Mouse (Mus musculus): ENCODE data around the gene Eng.

The Eng gene

DNA sequence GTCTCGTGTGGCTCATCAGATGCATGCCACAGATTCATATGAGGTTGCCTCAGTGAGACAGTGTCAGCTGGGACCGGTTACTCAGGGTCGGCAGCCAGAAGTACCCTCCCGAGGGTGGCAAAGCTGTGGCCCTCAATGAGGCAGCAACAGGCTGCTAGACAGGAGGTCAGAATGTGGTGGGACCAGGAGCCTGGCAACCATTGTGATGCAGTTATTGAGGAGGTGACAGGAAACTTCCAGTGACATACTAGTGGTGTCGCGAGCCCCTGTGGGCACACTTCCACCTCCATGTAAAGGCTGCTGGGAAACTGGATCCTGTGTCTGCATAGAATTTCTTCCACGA lies 24.9 kb upstream of the Eng start, which contains the start of gene Ak1:
Gene Ak1 (plus strand): TSS at position 242 of the 343 bp plus-strand sequence.
- DNase-seq (ENCODE audit: low spot score in 2 of 2), result no peak

DNA sequence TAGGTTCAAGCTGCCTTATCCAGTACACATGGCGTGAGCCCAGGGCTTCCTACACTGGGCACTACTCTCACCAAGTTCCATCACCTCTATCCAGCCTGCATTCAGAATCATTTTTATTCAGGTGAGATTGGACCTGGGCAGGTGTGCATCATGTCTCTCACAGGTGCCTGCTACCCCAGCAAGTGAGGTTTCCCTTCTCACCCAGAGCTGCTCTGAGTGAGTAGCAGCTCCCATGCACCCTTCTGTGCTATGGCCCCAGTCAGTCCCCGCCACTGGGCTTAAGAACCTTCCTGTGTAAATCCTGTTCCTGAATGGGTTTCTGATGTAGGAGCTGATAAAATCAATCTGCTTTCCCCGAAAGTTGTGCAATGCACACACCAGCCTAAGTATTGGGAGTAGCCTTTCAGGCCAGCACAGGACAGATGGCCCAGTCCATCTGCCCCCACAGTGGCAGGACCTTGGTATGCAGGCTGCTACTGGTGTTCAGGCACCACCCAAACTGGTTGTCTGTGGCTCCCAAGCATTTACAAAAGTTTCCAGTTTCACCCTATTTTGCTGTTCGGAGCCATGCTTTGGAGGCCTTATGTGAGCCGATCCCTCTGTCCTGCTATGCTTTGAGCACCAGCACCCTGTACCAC lies 22.2 kb upstream of the Eng start:
- DNase-seq (ENCODE audit: low spot score in 2 of 2), result no peak

DNA sequence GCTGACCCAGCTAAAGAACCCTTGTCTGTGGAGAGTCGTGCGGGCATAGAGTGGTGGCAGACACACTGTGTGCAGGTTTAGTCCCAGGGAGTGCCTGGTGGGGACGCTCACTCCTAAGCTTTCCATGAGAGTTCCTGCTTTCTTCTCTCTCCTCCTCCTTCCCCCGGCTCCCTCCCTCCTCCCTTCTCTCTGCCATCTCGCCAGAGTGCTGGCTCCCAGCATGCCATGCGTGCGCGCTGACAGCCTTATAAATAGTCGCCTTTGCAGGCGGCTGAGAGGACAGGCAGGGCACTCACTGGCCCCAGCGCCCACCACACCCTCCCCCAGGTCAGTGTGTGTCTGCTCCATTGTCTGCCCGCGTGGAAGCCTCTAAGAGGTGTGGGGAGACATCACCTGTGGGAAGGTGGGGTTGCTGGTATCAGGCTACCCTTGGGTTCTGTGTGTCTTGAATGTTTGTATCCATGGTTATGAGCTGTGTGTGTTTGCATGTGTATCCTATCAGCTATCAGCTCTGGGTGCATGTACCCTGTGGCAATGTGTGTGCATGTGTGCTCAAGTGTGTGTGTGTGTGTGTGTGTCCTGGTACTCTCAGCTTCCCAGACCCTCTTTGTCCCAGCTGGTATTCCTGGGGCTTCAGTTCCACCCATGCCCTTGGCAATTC lies 21.1 kb upstream of the Eng start:
- DNase-seq (ENCODE audit: low spot score in 2 of 2), result no peak

DNA sequence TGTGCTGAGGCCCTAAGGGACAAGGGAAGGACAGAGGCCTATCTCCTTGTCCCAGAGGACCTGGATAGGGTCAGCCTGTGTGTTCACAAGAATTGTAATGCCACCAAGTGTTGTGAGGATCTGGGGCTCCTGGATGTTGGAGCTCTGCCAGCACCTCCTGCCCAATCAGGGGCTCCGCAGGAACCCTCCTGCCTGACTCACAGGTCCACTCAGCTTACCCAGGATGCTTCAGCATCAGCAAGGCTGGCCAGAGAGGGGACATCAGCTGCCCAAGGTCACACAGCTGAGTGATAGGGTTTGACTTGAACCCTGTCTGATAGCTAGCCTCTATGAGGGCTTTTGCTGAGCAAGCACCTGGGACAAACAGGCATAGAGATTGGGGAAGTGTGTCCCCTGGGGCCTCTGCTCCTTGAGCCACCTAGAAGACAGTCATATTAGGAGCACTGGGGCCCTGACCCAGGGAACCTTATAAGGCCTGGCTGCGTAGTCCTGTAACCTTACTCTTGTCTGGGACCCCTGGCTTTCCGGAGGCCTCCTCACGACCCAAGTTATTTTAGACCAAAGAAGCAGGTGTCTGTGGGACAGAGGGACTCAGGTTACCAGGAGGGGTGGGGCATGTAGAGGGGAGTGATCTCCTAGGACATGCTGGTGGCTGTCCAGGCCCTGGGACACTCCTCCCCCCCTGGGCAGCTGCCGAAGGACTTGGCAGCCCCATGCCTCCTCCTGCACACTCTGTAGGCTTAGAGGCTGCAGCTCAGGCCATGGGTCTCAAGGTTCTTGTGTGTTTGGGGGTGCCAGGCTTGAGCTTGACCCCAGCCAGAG lies 20.3 kb upstream of the Eng start:
- DNase-seq (ENCODE audit: low spot score in 2 of 2), result no peak

DNA sequence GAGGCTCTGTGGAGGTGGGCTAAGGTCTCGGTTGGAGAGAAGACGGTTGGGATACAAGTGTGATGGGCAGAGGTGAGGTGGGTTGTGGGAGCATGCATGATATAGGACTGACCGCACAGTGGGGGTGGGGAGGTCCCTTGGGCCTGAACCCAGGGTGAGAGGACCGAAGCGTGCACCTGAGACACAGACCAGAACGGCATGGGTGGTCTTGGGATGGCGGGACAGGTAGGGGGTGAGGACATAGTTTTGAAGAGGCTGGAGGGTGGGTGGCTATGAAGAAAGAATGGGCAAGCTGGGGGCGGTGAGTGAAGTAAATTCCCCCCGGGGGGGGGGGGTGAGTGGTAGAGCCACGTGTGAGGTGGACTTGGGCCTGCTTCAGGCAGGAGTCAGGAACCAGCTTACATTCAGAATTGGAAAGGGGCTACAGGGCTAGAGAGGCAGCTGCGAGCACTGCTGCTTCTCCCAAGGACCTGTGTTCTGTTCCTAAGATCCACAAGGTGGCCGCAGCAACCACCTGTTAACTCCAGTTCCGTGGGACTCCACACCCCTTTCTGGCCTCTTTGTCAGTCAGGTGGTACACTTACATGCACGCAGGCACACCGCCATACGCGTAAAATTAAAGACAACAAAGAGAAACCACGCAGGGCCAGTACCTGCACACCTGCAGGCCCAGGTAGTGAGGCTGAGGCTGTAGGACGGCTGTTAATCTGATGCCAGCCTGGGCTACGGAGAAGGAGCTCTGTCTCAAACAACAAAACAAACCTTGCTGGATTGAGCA lies 18.9 kb upstream of the Eng start:
- no peak for DNase-seq (ENCODE audit: low spot score in 2 of 2)

DNA sequence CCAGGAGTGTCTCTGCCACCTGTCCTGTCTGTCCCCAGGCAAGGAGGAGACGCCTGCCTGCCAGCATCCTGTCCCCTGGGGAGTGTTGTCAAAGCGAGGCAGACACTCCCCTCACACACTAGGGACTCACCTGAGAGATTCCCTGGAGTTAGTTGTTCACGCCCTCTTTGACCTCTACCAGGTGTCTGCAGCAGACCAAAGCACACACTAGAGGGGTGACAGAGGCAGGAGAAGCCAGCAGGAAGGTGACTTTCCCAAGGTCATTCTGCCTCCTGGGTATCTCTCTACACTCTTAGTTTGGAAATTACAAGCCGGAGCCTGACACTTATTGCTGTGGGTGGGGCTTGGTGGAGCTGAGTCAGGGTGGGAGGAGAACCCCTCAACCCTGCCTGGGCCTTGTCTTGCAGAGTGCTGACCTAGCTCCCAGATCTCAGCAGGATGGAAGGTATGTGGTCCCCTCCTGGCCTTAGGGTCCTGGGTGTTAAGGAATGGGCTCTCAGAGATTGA lies 18.3 kb upstream of the Eng start:
- DNase-seq (ENCODE audit: low spot score in 2 of 2), result no peak

DNA sequence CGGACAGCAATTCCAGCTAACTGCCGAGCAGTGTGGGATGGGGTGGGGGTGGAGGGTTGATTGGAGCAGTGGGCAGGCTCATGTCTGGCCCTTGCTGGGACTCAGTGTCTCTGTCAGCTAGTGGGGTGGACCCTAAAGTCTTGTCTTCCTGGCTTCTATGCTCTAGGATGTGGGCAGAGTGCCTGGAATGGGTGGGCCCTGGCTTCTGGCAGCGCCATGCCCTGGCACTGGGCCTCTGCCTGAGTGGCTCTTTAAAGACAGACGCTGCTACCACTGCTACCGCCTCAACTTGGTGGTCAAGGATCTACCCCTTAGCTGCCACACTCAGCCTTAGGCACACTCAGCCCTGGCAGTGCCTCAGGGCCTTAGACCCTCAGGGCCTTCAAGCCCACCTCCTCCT lies 17.7 kb upstream of the Eng start:
- DNase-seq (ENCODE audit: low spot score in 2 of 2), result no peak

DNA sequence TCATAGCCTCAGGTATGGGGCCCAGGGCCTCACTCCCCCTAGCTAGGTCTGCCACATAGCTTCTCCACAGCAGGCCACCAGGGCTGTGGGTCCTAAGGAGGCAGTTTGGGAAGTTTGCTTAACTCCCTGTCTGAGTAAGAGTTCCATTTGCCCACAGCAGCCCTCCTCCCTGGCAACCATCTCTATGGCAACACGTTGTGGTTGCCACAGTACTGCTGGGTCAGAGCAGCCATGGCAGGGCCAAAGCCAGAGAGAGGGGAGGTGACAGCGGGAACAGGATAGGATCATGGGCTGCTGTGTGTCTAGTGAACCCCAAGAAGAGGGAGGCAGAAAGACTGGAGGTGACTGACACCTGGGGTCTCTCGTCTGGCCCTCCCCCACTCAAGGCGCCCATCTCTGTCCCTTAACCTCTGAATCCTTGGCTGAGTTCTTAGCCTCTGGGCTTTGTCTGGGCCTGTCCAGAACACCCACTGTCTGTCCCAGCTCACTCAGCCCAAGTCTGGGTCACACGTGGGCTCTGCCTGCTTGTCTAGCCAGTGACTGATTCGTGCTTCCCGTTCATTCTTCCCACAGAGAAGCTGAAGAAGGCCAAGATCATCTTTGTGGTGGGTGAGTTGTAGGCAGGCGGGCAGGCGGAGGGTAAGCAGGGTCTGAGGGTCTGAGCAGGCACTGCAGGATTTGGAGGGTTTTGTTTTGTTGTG lies 17.0 kb upstream of the Eng start:
- DNase-seq (ENCODE audit: low spot score in 2 of 2), result no peak

DNA sequence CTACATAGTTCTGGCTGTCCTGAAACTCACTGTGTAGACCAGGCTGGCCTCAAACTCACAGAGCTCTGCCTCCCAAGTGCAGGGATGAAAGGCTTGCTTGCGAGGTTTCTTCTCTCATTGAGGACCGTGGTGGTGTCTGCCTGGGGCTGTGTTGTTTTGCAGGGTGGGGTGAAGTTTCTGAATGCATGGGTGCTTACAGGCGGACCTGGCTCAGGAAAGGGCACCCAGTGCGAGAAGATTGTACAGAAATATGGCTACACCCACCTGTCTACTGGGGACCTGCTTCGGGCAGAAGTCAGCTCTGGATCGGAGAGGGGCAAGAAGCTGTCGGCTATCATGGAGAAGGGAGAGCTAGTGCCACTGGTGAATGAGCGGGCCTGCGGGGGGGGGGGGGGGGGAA lies 16.4 kb upstream of the Eng start:
- DNase-seq (ENCODE audit: low spot score in 2 of 2), result no peak

DNA sequence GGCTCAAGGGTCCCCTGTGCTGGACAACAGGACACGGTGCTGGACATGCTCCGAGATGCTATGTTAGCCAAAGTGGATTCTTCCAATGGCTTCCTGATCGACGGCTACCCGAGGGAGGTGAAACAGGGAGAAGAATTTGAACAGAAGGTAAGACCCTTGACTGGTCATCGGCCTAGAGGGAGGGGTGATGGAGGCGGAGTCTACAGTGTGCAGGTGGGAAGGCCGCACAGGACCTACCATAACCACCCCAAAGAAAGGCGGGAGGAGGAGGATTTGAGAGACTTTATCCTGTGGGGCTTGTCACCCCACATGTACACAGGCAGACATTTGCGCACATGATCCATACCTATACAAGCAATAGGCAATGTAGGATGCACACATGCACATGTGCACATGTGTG lies 15.3 kb upstream of the Eng start:
- DNase-seq (ENCODE audit: low spot score in 2 of 2), result no peak

DNA sequence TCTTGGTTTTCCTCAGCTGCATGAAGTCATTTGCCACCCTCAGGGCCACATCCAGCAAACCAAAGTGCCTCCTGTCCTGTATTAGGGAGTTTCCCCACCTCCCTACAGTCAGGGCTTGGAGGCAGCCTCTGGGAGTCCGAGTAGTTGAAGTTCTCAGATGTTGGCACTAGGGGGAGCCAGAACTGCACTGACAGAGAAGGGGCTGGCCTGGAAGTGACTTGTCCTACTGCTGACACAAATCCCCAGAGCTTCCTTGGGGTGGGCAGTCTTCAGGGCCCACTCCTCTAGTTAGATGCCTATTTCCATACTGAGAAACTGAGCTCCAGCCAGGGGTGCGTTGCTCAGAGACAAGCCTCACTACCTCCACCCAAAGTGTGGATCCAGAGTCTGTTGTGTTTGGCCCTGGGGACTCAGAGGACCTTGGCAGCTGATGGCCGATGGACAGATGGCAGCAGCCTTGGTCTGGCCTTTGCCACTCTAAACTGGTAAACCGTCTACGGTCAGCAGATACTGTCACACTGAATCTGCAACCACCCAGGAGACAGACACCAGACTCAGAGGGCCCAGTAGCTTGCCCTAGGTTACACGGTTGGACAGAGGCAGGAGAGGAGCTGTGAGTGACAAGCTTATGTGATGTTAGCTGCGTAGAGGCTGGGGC lies 14.5 kb upstream of the Eng start:
- DNase-seq (ENCODE audit: low spot score in 2 of 2), result peak; percentile 81 to 91

DNA sequence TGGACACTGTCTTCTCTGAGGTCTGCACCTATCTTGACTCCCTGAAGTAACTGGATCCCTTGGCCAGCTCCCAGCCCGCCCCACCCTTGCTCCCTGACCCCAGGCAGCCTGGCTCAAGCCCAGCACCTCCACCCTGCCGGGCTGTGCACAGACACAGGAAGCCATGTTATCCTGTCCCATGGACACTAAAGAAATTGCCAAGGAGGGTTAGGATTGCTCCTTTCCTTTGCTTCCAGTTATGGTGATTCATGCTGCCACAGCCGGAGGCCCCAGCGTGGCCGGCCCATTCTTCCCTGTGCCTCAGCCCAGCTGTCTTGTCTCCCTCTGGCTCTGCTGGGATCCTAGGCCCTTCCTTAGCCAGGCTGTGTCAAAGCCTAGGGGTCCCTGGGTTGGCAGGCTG lies 12.7 kb upstream of the Eng start:
- no peak for DNase-seq (ENCODE audit: low spot score in 2 of 2)

DNA sequence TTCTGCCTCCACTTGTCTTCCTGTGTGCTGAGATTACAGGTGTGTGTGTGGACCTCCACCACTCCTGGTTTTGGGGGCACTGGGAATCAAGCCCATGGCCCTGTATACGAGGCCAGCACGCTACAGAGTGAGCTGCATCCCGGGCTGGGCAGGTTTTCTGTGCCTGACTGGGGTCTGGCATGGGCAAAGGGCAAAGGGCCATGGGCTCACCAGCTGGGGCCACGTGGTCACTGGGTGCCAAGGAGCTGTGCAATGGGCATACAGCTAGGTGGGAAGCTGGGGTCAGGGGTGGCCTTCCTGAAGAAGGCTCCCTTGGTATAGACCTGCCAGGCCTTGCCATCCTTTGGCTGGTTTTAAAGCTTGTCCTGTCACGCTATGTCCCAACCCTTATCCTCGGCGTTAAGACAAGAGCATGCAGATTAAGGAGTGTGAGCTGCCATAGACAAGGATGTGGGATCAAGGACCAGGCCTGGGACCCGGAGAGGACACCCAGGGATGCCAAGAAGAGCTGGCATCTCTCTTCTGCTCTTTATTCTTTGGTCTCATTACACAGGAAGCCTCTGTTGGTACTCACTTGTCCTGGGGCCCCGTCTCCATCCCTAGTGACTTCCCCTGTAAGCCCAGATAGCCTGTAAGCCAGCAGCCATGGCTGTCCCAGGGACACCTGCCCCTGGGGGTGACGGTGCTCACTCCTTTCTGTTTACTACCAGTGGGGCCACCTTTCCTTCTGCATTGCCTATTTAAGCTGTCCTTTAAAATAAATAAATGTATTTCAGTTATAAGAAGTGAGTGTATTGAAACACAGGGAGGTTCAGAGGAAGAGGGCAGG lies 11.9 kb upstream of the Eng start:
- DNase-seq (ENCODE audit: low spot score in 2 of 2), result no peak

DNA sequence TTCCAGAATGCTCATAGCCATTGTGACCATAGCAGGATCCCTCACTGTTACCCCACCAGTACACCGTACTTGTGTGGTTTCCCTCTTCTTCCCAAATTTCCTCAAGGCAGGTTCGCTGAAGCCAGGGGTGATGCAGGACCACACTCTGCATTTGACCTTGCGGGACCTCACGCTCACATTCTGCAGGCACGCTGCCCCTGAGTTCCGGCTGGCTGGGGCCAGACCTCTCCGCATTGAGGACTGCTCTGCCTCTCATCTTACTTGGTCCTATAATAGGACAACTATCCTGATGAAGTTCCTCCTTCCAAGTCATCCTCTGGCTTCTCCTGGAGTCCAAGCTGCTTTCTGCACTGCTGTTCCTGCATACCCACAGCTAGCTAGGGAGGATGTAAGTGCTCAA lies 9.8 kb upstream of the Eng start:
- no peak for DNase-seq (ENCODE audit: low spot score in 2 of 2)

DNA sequence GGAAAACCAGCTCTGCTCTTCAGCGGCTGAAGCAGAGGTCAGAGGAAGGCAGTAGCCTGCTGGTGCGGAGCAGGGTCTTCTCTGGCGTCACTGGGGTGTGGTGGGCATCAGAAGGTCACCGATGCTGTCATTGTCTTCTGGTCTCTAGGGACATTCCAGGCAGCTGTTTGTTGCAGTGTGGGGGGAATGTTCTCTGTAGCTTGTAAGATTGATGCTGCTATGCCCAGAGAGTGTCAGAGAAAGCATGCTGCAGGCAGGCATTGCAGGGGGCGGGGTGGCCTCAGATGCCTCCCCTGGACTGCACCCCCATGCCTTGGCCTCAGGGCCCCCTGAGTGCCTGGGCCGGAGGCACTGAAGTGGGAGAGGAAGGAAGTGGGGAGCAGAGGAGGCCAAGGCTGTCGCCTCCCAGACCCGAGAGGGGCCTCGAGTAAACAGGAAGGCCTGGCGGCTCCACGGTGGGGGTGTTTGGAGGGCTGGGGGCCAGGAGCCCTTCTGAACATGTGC lies 8.6 kb upstream of the Eng start:
- peak; percentile 73 to 79 for DNase-seq (ENCODE audit: low spot score in 2 of 2)

DNA sequence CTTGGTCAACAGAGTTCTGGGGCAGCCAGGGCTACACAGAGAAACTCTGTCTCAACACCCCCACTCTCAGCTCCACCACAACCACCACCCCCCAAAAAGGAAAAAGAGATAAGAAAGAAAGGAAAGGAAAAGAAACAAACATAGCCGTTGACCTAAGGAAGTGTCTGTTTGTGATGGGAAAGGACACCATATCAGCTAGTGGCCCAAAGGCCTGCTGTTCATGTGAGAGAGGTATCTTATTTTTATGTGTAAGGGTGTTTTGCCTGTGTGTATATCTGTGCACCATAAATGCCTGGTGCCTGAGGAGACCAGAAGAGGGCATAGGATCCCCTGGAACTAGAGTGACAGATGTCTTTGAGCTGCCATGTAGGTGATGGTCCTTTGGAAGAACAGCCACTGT lies 6.8 kb upstream of the Eng start:
- DNase-seq (ENCODE audit: low spot score in 2 of 2), result no peak

DNA sequence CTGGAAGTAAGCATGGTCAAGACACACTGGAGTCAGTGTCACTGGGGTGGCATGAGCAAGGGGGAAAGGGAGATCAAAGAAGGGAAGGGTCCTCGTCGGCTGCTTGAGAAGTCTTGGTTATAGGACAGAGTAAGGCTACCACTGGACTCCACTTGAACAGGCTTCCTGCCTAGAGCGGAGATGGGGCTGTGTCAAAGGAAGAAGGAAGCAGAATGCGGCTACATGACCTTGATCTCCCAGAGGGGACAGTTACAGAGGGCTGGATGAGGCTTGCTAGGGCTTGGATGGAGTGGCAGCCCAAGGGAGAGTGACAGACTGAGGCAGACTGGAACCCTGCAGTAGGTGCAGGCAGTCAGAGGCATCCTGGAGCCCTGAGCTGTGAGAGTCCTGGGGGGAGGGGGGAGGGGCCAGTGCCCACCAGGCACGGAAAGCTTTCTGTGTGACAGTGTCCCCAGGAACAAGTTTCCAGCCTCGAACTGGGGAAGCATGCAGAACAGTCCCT lies 5.8 kb upstream of the Eng start:
- no peak for DNase-seq (ENCODE audit: low spot score in 2 of 2)

DNA sequence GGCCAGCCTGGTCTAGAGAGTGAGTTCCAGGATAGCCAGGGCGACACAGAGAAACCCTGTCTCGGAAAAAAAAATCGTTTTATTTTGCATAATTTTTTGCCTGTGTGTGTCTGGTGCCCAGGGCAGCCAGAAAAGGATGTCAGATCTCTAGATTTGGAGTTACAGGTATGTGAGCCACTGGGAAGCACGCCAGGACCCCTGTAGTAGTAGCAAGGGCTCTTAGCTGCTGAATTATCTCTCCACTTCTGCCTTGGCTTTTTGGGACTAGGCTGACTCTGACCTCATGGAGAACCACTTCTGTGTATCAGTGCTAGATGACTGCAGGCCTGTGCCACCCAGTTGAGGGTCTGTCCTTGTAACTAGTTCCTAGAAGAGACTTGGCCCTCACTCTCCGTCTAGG lies 4.6 kb upstream of the Eng start:
- DNase-seq (ENCODE audit: low spot score in 2 of 2), result no peak

DNA sequence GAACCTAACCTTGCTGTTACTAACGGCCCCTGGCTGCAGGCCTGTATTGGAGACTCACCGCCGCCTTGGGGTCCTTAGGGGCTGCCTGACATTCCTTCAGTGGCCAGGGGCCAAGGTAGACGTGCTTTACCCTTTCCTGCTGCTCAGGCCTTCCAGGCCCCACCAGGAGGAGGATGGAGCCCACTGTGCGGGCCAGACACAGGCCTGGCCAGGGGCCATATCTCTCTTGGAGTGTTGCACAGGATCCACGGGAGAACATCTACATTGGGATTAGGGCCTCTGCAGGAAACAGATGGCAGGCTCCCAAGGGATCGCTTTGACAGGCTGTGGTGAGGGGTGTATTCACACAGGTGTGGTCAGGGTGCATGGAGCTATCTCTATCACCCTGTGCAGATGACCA lies 3.6 kb upstream of the Eng start:
- DNase-seq (ENCODE audit: low spot score in 2 of 2), result no peak

DNA sequence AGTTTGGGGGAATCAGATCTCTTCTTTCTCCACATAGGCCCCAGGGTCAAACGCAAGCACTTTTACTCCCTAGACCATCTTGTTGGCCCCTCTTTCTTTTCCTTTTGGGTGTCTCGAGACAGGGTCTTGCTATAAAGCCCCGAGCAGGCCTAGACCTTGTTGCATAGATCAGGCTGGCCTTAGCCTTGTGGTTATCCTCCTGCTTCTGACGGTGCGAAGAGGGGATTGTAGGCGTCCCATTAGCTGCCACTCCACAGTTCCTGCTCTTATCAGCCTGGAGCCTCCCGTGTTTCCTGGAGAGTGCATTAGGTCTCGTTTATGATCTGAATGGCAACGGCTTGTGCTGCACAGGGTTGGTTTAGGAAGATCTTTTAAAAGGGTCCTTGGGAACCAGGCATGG lies 2.3 kb upstream of the Eng start:
- no peak for DNase-seq (ENCODE audit: low spot score in 2 of 2)

Measured in spleen, postnatal 4 days (tissue).